Mouse (Mus musculus): ENCODE results near the gene Pygb. TPM values are rescaled to one million over a fixed set of nuclear protein-coding genes. Genes with fewer than 3 reads are reported as not detected.

Pygb gene
- 56.0 TPM for total RNA-seq (2023)

GRCm38 (mm10) chr2:150786251-150787180 lies at the start of gene Pygb:
Gene Pygb (plus strand): TSS chr2:150786735.

GRCm38 (mm10) chr2:150748854-150749253 lies 37.7 kb upstream of the Pygb start, which contains the start of gene Entpd6:
Gene Entpd6 (plus strand): TSS chr2:150749042.

Other genes starting within 250 kb of the Pygb start
- gene Cst7, start 216.3 kb upstream of the Pygb start, total RNA-seq (2023) = 50.5 TPM
- gene Apmap, start 178.2 kb upstream of the Pygb start, total RNA-seq (2023) = 28.0 TPM
- 56.8 TPM for gene Acss1, start 118.2 kb upstream of the Pygb start, total RNA-seq (2023)
- gene Vsx1, start 97.4 kb upstream of the Pygb start, total RNA-seq (2023) = not detected
- 32.9 TPM for gene Entpd6, start 37.7 kb upstream of the Pygb start, total RNA-seq (2023)
- 36.8 TPM for gene Abhd12, start 118.0 kb downstream of the Pygb start, total RNA-seq (2023)
- 0.80 TPM for gene Gins1, start 118.7 kb downstream of the Pygb start, total RNA-seq (2023)

All from CD8-positive naive resting alpha-beta T cell, adult 57 days (primary cell).